Mouse (Mus musculus) gastrocnemius, adult 8-10 months (tissue): ENCODE measurements around the gene Tnnt2. TPM values are rescaled to one million over a fixed set of nuclear protein-coding genes. Genes with fewer than 3 reads are reported as not detected.

Source experiments
- DNase-seq, 2 experiments: peaks; one replicate each; pipeline ENCODE4 v3.0.0; 2022; ENCODE audit warnings: low spot score in 2 of 2
- total RNA-seq, 4 experiments: library from RNA; stranded (reverse); gene quantifications; 2 replicates each; pipeline ENCODE4 v1.2.4; 2022

Tnnt2 gene
- total RNA-seq, result 1 to 10 TPM; 4.0 to 5.8 (median 4.6) TPM

DNA sequence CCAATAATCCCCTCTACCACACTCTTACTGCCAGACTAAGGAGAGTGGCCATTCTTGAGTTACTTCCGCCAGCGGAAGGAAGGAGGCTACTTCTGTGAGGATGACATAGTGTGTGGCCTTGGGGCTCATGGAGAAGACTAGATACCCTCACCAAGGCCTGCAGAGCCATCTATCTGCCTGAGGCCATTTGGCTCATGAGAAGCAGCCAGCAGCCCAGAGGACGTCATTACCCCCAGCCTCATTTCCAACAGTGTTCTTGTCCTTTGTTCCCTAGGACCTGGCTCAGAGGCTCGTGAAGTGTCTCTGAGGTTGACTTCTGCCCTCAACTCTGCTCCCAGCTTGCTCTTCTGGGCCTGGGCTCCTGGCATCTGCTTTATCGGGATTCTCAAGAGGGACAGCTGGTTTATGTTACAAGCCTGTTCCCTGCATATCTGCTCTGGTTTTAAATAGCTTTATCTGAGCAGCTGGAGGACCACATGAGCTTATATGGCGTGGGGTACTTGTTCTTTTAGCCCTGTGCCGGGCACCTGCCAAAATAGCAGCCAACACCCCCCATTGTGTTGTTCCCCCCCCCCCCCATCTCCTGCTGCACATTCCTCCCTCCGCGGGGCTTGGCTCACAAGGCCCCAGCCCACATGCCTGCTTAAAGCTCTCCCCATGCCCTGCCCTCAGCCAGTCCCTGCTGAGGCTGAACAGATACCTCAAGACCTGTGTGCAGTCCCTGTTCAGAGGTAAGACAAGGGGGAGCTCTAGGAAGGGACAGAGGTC, at the start of gene Tnnt2:
Gene Tnnt2, plus strand, starts transcription at position 639 of the 768 bp plus-strand sequence.
- DNase-seq, result no peak

DNA sequence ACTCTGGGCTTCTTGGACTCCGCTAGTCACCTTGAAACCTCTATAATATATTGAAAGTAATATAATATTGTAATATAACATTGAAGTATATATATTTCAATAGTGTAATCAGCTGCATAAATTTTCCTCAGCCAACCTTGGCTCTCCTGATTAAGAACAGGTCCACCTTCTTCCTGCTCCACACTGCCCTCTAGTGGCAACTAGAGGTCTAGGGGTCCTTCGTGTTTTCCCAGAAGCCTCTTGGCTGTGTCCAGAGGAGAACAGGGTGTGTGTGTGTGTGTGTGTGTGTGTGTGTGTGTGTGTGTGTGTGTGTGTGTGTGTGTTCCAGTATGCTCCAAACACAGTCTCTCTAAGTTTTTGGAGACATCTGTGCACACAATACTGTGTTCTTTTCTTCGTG, 48.4 kb upstream of the Tnnt2 start:
- peak in 1 of 2 experiments; percentile 58 for DNase-seq

DNA sequence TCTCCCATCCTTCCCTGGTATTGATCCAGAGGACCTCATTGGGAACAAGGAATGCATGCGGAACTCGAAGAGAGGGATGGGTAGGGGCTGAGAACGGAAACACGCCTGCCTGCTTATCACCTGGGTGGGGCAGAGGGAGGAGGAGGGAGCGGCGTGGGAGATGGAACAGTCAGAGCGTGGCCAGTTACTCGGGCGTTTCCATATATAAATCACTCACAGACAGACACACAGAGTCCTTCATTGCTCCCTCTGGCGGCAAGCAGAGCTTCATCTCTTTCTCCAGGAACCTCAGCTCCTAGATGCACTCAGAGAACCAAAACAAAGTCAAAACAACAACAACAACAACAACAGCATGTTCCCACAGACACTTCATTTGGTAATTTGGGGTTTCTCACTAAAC, 47.4 kb upstream of the Tnnt2 start:
- no peak for DNase-seq

DNA sequence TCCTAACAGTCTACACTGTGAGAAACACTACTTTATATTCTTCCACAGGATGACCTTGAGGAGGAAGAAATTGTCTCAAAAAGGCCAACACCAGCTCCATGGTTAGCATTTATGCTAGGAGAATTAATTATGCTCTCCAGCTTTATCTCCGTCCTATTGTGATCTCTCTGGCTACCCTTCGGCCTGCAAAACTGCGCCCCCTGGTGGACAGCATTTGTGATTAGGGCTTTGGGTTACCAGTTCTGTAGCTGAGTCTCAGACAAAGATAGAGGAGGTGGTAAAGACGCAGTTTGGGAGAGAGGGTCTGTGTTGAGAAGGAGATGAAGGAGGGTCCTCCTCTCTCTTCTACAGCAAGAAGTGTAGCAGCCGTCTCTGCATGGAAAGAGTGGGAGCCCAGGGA, 46.3 kb upstream of the Tnnt2 start:
- DNase-seq, result no peak

DNA sequence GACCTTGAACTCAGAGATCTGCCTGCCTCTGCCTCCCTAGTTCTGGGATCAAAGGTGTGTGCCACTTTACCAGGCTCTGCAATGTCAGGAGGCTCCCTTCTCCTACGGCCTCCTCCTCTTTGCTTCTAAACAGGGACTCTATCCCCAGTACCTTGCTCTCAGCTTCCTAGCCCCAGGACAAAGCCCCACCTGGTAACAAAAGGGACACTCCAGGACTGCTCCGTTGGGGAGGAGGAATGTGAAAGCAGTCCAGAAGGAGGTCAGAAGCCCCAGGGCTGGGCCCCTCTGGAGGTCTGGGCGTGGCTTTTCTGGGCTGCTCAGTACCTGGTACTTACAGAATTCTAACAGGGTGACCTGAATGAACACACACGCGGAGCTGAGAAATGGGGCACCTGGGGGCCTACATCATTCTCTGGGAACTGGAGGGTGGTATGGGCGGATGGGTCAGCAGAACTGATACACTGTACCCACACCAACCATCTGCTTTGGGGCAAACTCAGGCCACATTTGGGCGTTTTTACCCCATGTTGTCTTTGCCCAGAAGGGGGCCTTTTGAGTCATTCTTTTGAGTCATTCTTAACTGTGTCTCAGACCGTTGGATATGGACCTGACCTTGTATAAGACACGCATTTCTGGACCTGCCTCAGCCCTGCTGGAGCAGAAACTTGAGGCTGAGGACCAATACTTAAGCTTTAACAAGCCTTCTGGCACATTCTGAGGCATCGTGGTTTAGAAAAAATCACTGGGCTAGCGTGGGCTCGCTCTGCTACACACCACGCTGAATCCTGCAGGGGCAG, 43.8 kb upstream of the Tnnt2 start:
- DNase-seq, result no peak

DNA sequence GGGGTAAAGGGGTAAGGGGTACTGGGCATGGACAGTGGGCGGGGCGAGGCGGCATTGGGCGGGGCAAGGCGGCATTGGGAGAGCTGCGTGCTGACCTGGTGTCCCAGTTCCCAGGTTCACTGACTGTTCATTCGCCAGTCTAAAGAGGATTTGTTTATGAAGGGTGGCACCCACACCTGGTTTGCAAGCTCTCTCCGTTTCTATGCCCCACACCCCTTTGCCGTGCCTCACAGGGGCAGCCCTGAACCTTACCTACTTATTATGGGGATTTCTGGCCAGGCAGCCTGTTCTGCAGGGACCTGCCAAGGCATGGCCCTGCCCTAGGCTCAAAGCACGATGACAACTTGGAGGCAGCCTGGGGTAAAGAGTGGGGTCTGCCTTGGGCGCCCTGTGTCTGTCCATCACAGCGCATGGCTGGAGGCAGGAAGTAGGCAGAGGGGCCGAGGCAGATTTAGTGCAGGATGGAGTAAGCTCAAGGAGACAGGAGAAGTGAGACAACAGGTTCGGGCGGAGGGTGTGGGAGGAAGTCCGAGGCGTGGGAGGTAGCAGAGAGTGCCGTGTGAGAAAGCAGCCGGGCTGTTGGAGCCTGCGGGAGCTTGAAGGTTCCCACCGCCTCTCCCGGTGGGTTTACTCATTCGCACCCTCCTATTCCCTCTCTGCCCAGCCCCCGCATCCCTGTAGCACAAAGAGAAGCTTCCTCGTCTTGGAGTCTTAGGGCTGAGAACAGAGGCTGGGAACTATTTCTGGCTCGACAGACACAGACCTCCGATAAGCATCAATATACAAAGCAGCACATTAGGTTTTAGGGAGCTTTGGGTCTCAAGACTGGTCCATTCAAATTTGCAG, 42.6 kb upstream of the Tnnt2 start:
- DNase-seq, result no peak

DNA sequence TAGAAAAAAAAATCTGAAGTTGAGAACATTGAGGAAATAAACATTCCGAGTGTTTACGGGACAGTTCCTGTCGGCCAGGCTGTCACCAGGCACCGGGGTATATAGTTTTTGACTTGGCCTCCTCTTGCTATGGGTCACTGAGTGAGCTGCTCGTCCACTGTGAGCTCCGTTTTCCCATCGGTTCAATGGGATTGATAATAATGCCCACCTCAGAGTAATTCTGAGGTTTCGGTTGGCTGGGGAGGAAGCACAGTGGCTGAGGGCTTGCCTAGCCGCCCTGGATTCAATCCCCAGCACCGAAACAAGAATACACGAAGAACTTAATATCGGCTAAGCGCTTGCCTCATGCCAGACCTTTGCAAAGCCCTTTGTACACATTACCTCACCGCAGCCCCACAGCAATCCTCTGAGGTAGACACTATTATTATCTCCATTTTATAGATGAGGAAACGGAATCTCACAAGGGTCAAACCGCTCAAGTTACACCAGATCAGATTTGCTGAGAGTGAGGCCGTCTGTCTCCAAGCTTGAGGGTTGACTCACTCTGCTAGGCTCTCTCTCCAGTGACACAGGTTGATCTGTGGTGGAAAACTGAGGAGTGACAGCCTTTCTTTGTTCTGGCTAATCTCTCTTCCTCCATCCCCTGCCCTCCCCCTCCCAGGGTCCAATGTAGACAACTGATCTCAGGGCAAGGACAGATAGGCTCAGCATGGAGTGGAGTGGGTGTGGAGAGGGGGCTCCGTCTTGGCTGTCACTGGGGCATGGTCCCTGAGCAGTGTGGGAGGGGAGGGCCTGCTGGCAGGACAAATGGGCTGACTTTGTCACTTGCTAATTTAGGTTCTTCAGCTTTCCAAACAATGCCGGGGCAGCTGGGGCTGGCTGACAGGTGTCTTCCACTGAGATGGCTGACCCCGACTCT, 41.7 kb upstream of the Tnnt2 start:
- DNase-seq, result no peak

DNA sequence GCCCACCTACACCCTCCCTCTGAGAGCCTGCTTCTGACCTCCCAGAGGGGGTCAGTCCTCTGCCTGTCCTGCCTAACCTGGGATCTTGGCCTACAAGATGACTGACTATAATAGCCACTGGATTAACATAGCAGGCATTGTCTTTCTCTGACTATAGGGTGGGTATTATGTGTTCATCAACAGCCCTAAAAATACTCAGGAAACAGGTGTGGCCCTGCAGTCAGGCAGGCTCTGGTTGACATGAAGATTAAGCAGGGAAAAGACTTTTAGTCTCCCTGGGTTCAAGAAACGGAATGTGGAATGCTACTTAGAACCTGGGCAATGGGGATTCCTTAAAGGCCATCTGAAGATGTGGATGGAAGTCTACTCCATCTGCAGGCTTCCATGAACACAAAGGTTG, 37.7 kb upstream of the Tnnt2 start:
- no peak for DNase-seq

DNA sequence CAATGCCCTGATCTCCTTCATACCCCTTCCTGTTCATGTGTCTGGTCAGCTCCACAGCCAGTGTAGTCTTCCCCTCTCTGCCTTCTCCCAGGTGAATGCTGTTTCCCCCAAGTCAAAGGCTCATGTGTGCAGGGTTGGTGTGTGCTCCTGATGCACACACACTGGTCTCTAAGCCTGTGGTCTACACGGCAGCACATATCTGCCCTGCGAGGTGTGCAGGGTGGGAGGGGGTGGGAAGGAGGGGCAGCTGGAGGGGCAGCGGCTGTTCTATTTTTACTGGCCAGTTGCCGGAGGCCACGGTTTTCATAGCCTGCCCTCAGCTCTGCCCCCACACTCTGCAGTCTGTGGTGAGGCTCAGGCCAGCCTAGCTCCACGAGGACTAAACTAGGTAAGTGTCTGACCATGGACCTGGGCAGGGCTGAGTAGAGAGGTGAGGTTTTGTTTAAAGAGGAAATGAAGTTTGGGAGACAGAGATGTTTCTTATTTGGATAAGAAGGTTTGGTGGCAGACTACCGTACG, 37.0 kb upstream of the Tnnt2 start:
- no peak for DNase-seq

DNA sequence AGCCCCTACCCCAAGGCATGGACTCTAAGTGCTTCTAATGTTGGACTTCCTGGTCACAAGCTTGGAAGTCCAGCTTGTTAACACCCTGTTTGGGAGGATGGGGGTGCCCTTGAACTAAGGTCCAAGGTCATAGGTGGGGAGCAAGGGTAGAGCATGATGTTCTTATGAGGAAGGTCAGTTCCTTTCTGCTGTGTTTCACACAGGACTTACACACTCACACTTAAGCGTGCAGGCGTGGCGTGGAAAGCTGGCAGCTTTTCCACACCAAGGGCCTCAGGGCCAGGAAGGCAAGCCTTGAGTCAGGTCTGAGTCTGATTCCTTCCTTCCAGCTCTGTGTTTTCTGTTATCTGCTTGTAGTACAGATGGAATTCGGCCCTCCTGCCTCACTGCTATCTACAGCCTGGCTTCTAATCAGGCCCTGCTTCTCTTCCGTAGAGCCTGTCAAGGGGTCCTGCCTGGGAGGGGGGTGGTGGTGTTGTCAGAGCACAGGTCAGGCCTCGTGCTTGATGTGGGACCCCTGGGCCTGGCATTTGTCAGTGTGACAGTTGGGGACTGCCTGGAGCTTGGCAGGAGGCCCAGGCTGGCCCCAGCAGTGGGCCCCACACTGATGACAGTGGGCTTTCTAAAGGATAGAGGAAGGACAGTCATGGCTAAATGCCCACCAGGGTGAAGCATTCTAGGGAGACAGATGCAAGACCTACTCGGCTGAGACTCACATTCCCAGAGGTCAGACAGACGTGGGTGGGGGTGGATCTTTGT, 35.8 kb upstream of the Tnnt2 start:
- DNase-seq, result no peak

DNA sequence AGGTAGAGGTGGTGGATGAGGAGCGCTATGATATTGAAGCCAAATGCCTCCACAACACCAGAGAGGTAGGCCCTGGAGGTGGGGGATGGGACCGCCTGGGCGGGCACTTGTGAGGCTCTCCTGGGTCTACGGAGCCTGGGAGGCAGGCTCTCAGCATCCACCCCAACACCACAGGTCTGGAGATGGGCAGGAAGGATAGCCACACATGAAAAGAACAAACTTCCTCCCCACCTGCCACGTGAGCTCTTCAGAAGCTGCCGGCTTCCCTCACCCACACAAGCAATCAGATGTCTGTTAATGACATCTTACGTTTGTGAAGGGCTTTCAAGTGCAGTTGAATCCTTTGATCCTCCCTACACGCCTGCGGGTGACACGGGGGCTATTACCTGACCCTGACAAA, 28.6 kb upstream of the Tnnt2 start:
- DNase-seq, result no peak

DNA sequence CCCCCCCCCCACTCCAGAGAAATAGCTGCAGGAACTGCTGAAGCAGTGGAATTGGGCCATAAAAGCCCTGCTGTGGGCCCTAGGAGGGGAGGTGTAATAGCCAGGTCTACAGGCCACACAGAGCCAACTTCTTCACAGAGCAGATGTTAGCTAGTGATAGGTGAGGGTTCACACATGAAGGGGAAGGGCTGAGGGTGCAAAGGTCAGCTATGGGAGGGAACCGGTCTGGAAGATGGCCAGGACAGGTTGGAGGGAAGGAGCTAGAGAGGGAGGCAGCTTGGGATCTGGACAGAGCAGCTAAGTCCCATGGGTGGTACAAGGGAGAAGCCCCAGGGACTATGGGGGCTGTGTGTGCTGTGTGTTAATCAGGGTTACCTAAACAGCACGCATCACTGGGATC, 26.0 kb upstream of the Tnnt2 start:
- no peak for DNase-seq

DNA sequence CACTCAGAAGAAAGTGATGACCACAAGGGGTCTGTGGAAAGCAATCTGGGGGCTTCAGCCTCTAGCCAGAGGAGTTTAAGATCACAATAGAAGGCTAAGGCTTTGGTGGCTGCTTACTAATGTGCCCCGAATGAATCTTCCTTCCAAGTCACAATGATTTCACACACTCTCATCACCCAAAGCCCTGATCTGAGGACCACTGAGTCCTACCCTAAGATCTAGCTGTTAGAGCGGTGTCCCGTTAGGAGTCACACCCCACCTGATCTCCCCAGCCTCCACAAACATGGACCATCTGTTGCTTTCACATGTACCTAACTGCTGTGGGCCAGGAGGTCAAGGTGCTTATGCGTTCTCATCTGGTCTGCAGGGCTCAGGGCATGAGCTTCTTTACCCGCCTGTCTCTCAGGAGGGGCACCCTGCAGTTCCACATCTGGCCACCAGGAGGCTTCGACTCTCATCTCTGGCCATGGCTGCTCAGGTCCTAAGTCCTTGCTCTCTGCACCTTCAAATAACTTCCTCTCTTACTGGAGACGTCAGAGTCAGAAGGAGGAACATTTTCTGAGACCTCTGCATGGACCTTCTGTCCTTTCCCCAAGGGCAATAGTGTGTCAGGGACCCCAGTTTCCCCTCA, 25.0 kb upstream of the Tnnt2 start:
- DNase-seq, result peak; percentile 59 to 67

DNA sequence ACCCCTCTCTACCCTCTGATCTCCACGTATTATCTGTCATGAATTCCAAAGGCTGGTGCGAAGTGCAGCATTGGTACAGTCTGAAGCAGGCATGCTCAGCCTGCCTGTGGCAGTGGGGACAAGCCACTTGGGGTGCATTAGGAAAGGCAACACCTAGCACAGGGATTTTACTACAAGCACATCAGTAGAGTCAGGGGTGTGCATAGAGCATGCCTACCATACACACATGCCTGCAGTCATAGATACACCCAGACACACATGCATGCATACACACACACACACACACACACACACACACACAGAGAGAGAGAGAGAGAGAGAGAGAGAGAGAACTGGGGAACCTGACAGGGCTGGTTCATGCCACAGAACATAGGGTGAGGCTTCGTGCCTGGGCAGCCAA, 23.9 kb upstream of the Tnnt2 start:
- DNase-seq, result no peak

DNA sequence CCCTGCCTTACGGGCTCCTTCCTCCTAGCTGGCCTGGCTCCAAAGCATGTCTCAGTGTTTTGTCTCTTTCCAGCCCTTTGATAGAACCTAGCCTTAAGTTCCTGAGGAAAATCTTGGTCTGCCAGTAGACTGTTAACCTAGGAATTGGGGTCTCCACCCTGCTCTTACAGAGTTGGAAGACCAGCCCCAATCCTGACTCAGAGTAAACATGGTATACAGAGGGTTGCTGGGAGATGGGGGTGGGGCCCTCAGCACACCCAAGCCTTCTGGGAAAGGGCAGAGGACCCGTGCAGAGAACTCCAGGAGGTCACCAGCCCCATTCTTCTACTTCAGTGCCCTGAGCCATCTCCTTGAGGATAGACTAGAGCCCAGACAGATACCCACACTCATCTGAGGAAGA, 23.5 kb upstream of the Tnnt2 start:
- DNase-seq, result no peak

DNA sequence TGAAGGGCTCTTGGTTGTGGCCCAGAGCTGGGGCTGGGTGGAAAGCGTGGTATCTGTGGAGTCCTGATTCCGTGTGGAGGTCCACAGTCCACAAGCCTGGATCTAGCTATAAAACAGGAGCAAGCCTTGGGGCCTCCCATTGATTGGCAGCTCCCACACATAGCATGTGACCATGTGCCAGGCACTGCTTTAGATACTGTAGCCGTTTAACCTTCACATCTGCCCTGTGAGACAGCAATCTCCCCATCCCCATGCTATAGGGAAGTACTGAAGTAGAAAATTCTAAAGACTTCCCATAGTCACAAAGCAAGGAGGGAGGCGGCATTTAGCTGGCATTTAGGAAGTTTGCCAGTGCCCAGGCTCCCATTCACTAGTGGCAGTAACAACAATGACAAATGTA, 23.1 kb upstream of the Tnnt2 start:
- no peak for DNase-seq

DNA sequence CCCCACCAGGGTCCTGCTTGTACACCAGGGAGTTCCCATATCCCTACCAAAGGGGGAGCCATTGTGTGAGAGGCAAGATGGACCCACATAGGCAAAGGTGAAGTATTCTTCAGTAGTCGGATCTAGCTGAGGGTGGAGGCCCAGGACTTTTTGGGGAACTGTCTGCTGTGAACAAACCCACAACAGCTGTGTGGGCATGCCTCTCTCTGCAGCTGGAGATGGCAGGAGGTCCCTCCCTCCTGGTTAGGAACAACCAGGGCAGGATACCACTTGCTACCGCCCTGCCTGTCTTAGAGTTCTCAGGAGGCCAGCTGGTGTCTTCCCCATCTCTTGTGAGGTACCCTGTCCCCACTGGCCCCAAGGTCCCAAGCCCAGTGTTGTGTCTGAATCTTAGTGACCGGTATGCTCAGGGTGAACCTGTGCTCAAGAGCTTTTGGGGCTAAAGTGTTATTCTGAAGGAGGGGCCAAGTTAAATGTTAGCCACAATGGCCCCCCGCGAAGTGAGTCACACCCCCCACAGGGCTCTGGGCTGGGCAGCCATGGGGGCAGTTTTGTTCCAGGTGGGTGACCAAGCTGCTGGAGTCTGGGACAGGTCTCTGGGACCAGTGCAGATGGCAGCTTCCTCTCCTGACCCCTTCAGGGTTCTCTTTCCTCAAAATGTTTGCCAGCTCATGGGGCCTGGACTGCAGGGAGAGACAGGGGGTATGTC, 22.3 kb upstream of the Tnnt2 start:
- no peak for DNase-seq

DNA sequence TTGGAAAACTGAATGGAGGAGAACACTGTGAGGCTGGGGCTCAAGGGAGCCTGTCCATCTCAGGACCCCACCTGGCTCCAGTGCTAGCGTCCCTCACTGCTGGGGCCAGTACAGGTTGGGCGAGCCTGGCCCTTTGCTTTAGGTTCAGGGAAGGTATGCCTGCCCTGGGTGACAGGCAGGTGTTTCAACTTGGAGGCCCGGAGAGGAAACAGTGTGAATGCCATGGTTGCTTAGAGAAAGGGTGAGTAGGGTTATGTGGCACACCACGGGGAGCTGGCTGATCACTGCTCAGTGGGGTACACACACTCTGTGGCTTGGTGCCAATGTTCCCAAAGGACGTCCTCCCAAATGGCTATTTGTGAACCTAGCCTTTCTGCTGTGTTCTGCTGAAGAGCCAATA, 21.6 kb upstream of the Tnnt2 start:
- no peak for DNase-seq

DNA sequence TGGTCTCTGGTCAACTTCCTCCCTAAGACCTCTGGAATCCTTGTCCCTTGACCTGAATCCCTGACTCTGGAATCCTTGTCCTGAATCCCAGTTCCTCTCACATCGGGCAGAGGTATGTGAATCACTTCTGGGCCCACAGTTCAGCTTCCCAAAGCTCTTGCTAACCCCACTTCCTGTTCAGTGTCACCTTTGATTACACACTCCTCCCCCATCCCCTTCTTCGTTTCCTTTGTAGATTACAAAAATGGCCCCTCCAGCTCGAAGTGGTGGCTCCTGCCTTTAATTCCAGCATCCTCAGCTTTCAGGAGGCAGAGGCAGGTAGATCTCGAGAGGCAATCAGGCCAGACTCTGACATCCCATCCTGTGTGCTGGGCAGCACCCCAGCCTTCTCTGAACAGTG, 18.6 kb upstream of the Tnnt2 start:
- no peak for DNase-seq
